Mouse (Mus musculus) heart, embryonic 16.5 days (tissue): ENCODE results near the gene Cx3cr1. TPM values are rescaled to one million over a fixed set of nuclear protein-coding genes. Genes with fewer than 3 reads are reported as not detected.
"Not testable (repeated sequence)": the region's sequence is repeated elsewhere in the genome, so short reads cannot be mapped to it uniquely, and the experiment has no call there.

Experiments used
- ATAC-seq: fragments of 200-750 bp; cut with Nextera tagmentation; replicated peaks from 2 replicates; pipeline ENCODE4 v1.8.0; 2017; ENCODE audit warnings: moderate number of reproducible peaks; ENCODE audit not compliant: insufficient read depth, low FRiP score; ENCODE audit errors: extremely low read depth
- H3K27ac ChIP-seq: fragments of 300-500 bp; sonication (generic); 2 replicates; pipeline ENCODE4 v1.5.1; 2014; ENCODE audit warnings: mild to moderate bottlenecking, low read length, control low read depth, moderate library complexity
- H3K27me3 ChIP-seq: fragments of 300-500 bp; sonication (generic); 2 replicates; pipeline ENCODE4 v1.6.1; 2014; ENCODE audit warnings: low read length, mixed read lengths; ENCODE audit not compliant: control insufficient read depth, insufficient read depth
- H3K36me3 ChIP-seq: fragments of 300-500 bp; sonication (generic); 2 replicates; pipeline ENCODE4 v1.6.1; 2014; ENCODE audit not compliant: control insufficient read depth, insufficient read depth
- H3K4me1 ChIP-seq: fragments of 300-500 bp; sonication (generic); 2 replicates; pipeline ENCODE4 v1.6.1; 2014; ENCODE audit warnings: low read length, mixed read lengths; ENCODE audit not compliant: control insufficient read depth, insufficient read depth
- H3K4me2 ChIP-seq: fragments of 300-500 bp; sonication (generic); 2 replicates; pipeline ENCODE4 v1.6.1; 2014; ENCODE audit warnings: low read depth, mild to moderate bottlenecking, control low read depth, low read length
- H3K4me3 ChIP-seq: fragments of 300-500 bp; sonication (generic); 2 replicates; pipeline ENCODE4 v1.5.1; 2014; ENCODE audit warnings: mild to moderate bottlenecking, control low read depth, low read length
- H3K9ac ChIP-seq: fragments of 300-500 bp; sonication (generic); 2 replicates; pipeline ENCODE4 v1.6.1; 2014; ENCODE audit warnings: low read length, control low read depth
- H3K9me3 ChIP-seq: fragments of 300-500 bp; sonication (generic); replicated peaks from 2 replicates; pipeline ENCODE4 v1.6.1; 2016; ENCODE audit warnings: low read length; ENCODE audit not compliant: control insufficient read depth
- WGBS: fragments of 180-500 bp; shearing (Covaris S2); extraction: QIAGEN DNeasy Blood & Tissue Kit; methylation state at CpG from one replicate; pipeline ENCODE4 v1.1.7; 2014; 5-methylcytosine and 5-hydroxymethylcytosine counted together
- polyA plus RNA-seq: library from polyadenylated mRNA; unstranded; fragments of >200 nt; fragmentation: Nextera tagmentation; extraction: Ambion mirVana; gene quantifications from 2 replicates; pipeline ENCODE4 v1.2.1, GENCODE M21; 2015

Gene Cx3cr1
- polyA plus RNA-seq, 1 experiment from 2014 or later = 6.1 TPM

DNA sequence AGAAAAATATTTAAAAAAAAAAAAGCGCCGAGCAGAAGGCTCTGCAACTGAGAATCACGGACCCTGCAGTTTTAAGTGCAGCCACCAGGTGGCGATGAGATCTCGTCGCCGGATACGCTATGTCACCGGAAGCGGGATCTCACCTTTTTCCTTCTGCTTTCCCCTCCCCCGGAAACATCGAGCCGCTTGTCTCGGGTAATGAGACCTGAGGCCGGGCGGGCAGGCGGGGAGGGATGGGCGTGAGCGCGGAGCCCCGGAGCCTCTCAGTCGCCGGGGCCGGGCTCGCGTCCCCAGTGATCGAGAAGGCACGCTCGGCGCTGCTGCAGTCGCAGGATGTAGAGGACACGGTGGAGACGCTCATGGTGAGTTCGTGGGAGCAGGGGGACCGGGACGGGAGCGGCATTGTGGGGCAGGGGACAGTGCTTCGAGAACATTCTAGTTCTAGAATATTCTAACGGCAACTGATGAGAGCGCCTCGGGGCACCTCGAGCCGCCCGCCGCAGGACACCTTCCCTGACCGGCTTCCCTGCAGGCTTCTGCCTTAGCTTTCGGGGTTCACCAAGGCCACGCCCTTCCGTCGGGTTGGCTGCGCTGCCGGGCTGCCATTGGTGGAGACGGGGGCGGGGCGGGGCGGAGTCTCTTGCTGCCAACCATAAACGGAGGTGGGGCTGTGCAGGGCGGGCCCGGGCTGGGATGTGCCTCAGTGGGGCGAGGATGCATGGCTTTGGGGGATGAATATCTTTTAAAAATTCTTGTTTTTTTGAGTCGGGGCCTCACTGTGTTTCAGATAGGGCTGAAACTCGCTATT is 40.7 kb upstream of the Cx3cr1 start, which contains the start of gene Slc25a38:
Gene Slc25a38, plus strand, starts transcription at position 164 of the 808 bp plus-strand sequence.
- WGBS = 1% methylated on average over 62 of the region's 62 CpGs
- Histone ChIP-seq H3K4me2 (peak within 1 kb of the TSS; percentile 89), H3K4me1 (peaks cover 8% of the 10 kb centered on the region), H3K27ac (peak within 1 kb of the TSS; percentile 99), H3K9me3 (no peaks in the 10 kb centered on the region), H3K27me3 (no peaks in the 10 kb centered on the region), H3K36me3 (no peaks in the 10 kb centered on the region), H3K9ac (peak within 1 kb of the TSS; percentile 95), H3K4me3 (peak within 1 kb of the TSS; percentile 97)
- ATAC-seq = peak; percentile 98

DNA sequence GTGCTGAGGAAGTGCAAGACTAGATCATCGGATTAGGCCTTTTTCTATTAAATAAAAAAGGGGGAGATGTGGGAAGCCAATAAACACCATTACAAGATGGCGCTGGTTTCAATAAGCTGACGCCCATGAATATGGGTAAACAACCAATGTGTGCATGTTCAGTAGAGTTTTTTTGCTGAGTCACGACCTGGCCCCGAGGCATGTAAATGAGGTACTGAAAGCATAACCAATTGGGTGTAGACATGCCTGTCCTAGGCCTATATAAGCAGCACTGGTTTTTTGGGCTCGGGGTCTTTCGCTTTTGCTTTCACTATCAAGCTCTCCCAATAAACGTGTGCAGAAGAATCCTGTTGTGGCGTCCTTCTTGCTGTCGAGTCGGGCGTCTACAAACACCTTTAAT is 39.3 kb upstream of the Cx3cr1 start:
- H3K27ac ChIP-seq, H3K27me3 ChIP-seq, H3K4me1 ChIP-seq, H3K36me3 ChIP-seq, H3K4me2 ChIP-seq, H3K9ac ChIP-seq, H3K4me3 ChIP-seq, ATAC-seq, H3K9me3 ChIP-seq: not testable (repeated sequence)
- WGBS = 88% methylated on average over 12 of the region's 12 CpGs

DNA sequence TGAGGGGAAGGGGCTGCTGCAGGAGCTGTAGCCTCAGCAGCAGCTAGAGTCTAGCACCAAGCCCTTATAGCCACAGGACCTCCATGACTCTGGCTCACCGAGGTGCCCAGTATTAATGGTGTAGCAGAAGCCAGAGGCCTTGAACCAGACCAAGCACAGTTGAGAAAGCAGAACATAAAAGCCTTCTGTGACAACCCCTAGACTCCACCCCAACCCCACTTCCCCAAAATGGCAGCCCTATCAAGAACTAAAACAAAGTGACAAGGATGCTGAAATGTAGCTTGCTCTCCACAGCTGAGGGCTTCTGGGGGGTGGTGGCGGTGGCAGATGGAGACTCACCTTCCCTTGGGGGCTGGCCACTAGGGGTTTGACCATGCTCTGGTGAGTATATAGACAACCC is 31.5 kb upstream of the Cx3cr1 start:
- ATAC-seq = no peak
- Histone ChIP-seq H3K4me2 (no peak overlapping the region), H3K4me3 (no peak overlapping the region), H3K4me1 (no peaks in the 10 kb centered on the region), H3K27ac (no peak overlapping the region), H3K9me3 (peaks cover 6% of the 10 kb centered on the region), H3K9ac (no peak overlapping the region), H3K27me3 (no peaks in the 10 kb centered on the region), H3K36me3 (no peaks in the 10 kb centered on the region)
- WGBS = 91% methylated on average over 2 of the region's 2 CpGs

DNA sequence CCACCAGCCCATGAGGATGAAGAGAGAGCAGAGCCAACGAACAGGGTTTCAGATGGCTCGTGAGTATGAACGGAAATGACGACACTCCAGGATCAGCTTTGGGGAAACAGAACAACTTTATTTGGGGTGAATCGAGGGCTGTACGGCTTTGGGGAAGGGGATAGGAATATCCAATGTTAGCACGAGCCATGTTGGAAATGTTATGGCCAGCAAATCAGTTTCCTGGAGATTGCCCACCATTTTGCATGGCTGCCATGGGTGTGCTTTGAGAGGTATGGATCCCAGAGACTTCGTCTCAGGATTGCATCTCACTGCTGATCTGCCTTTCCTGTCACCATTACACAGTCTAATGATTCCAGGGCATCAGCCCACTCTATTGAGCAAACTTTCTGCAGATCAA is 29.6 kb upstream of the Cx3cr1 start:
- no peak overlapping the region for H3K4me2 ChIP-seq
- H3K36me3 ChIP-seq = no peaks in the 10 kb centered on the region
- WGBS = 84% methylated on average over 8 of the region's 8 CpGs
- peaks cover 6% of the 10 kb centered on the region for H3K9me3 ChIP-seq
- no peak for ATAC-seq
- no peaks in the 10 kb centered on the region for H3K27me3 ChIP-seq
- H3K4me1 ChIP-seq = no peaks in the 10 kb centered on the region
- no peak overlapping the region for H3K4me3 ChIP-seq
- no peak overlapping the region for H3K9ac ChIP-seq
- H3K27ac ChIP-seq = no peak overlapping the region

DNA sequence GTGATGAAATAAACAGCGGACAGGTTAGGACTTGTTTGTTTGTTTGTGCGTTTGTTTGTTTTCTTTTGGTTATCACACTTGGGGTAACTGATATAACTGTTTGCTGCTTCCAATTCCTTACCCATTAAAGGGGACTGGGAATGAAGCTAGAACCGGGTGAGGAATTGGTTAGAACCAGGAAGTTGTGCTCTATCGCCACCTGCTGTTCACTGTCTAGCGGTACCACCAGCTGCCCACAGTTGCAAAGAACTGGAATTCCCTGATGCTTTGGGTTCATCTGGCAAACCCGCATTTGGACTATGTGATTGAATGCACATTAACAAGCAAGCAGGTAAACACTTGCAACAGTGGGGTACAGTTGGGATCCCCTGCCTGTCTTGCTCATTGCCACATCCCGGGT is 29.0 kb upstream of the Cx3cr1 start:
- Histone ChIP-seq H3K27ac (no peak overlapping the region), H3K27me3 (no peaks in the 10 kb centered on the region), H3K9me3 (peaks cover 6% of the 10 kb centered on the region), H3K4me2 (no peak overlapping the region), H3K4me1 (no peaks in the 10 kb centered on the region), H3K36me3 (no peaks in the 10 kb centered on the region), H3K4me3 (no peak overlapping the region), H3K9ac (no peak overlapping the region)
- ATAC-seq = peak; percentile 32; the same call in 1 of the 2 replicates
- 15% methylated on average over 7 of the region's 7 CpGs for WGBS

DNA sequence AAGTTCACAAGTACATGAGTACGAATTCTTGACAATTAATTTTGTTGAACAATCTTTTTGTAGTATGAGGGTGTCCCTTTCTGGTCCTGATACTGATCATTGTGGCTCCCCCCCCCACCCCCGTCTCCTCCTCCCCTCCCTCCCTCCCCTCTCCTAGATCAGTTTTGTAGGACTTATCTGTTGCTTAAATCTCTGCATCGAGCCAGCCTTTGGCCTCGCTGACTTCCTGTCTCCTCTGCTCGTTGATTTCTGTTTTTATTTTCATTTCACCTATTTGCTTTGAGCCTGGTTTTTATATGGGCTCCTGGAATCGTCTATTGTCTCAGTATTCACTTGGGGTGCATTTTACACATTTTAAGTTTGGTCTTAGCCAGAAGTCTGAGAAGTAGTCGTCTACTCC is 26.2 kb upstream of the Cx3cr1 start:
- Histone ChIP-seq H3K4me2 (no peak overlapping the region), H3K36me3 (no peaks in the 10 kb centered on the region), H3K4me1 (no peaks in the 10 kb centered on the region), H3K4me3 (no peak overlapping the region), H3K9ac (no peak overlapping the region), H3K27ac (no peak overlapping the region), H3K9me3 (no peaks in the 10 kb centered on the region), H3K27me3 (no peaks in the 10 kb centered on the region)
- 52% methylated on average over 7 of the region's 7 CpGs for WGBS
- ATAC-seq = no peak

DNA sequence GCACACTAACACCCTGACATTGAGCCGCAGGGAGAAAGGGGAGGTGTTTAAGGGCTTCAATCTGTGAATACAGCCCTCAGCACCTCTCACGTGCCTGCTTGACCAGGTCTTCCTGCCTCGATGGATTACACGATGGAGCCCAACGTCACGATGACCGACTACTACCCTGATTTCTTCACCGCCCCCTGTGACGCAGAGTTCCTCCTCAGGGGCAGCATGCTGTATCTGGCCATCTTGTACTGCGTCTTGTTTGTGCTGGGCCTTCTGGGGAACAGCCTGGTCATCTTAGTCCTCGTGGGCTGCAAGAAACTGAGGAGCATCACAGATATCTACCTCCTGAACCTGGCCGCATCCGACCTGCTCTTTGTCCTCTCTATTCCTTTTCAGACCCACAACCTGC is 24.0 kb upstream of the Cx3cr1 start:
- no peaks in the 10 kb centered on the region for H3K36me3 ChIP-seq
- ATAC-seq = no peak
- no peaks in the 10 kb centered on the region for H3K27me3 ChIP-seq
- no peak overlapping the region for H3K4me2 ChIP-seq
- H3K9ac ChIP-seq = no peak overlapping the region
- no peaks in the 10 kb centered on the region for H3K4me1 ChIP-seq
- peaks cover 7% of the 10 kb centered on the region for H3K9me3 ChIP-seq
- H3K4me3 ChIP-seq = no peak overlapping the region
- H3K27ac ChIP-seq = no peak overlapping the region
- WGBS = 80% methylated on average over 13 of the region's 13 CpGs

DNA sequence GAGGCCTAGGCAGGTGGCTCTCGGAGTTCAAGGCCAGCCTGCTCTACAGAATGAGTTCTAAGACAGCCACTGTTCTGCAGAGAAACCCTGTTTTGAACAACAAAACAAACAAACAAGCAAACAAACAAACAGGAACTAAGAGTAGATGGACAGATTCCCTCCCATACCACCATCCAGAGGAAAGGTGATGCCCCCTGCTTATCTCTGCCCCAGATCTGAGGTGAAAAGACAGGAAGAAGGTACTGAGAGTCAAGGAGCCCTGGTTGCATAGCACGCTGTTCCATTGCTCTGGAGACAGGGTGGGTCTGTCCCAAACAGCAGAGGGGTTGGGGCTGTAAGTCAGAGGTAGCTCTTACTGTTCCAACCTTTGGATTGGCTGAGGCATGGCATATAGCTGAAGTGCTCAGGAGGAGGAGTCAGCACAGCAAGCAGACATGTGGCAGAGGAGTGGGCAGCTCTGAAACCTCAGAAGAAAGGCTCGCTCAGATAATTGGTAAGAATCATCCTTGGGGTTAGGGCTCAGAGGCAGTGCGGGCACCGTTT is 22.1 kb upstream of the Cx3cr1 start, which contains the start of gene Ccr8:
Gene Ccr8, plus strand, starts transcription at position 419 of the 543 bp plus-strand sequence.
- H3K27ac ChIP-seq = no peak within 1 kb of the TSS
- WGBS = 67% methylated on average over 5 of the region's 5 CpGs

DNA sequence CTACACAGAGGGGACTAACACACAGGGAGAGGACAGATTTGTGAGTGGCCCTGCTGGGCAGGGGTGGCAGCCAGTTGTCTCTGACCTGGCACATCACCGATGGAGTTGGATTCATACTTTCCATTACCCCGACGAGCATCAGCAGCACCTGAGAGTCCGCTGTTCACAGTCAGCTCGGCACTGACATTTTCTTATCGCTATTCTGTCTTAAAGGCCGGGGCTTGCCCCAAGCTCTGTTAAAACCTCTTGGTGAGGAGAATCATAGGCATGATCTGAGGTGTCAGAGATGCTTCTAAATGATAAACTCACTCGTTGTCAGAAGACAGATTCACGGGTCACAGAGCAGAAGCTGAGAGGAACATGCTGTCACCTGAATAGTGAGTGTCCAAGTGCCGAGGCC is 21.4 kb upstream of the Cx3cr1 start:
- no peak for ATAC-seq
- Histone ChIP-seq H3K4me1 (no peaks in the 10 kb centered on the region), H3K9me3 (peaks cover 7% of the 10 kb centered on the region), H3K4me2 (no peak overlapping the region), H3K27ac (no peak overlapping the region), H3K4me3 (no peak overlapping the region), H3K27me3 (no peaks in the 10 kb centered on the region), H3K36me3 (no peaks in the 10 kb centered on the region), H3K9ac (no peak overlapping the region)
- 63% methylated on average over 10 of the region's 10 CpGs for WGBS

More for the DNA sequence above, 22.1 kb upstream of the Cx3cr1 start, which contains the start of gene Ccr8:
- Histone ChIP-seq H3K4me3 (no peak within 1 kb of the TSS), H3K9ac (no peak within 1 kb of the TSS), H3K27me3 (no peaks in the 10 kb centered on the region), H3K36me3 (no peaks in the 10 kb centered on the region), H3K9me3 (peaks cover 7% of the 10 kb centered on the region), H3K4me1 (no peaks in the 10 kb centered on the region), H3K4me2 (no peak within 1 kb of the TSS)
- ATAC-seq = no peak
